Comparison of ENCODE assay signal across 21 mouse cellular contexts in genomic region chr8:26835076-26835475, GRCm38 (mm10).
DNase-seq lines count a peak whose midpoint lies in the region; ATAC-seq lines count a peak whose summit lies in the region.
"Had no signal": no experiment of that assay in that cellular context is flagged by ENCODE, and none has a peak within 500 bp of the region (broad histone marks: within the 10 kb centered on the region; RNA-seq: fewer than 3 reads in every experiment).

No protein-coding gene starts in this region.

- H3K27ac ChIP-seq in hindbrain, embryonic 10.5 days = peak overlapping the region; percentile 66; the same call in 1 of the 2 replicates
- no peak overlapping the region for H3K27ac ChIP-seq in hindbrain, embryonic 12.5 days
- H3K27ac ChIP-seq in midbrain, embryonic 10.5 days (replicated peaks) = 0 out of 2 replicates have a peak overlapping the region, but pooled peaks have one; percentile 7
- no peak overlapping the region for H3K27ac ChIP-seq in midbrain, embryonic 15.5 days
- H3K27ac ChIP-seq in stomach, embryonic 16.5 days (ENCODE audit: low read length) = 0 out of 2 replicates have a peak overlapping the region, but pooled peaks have one; percentile 1
- H3K27ac ChIP-seq: hindbrain, embryonic 13.5 days; limb, embryonic 13.5 days had no signal

- peaks cover 39% of the 10 kb centered on the region for H3K4me1 ChIP-seq in hindbrain, embryonic 10.5 days (replicated peaks)
- H3K4me1 ChIP-seq in hindbrain, embryonic 12.5 days = peaks cover 17% of the 10 kb centered on the region
- peaks cover 33% of the 10 kb centered on the region for H3K4me1 ChIP-seq in midbrain, embryonic 10.5 days
- no peaks in the 10 kb centered on the region for H3K4me1 ChIP-seq in midbrain, embryonic 15.5 days
- peaks cover 34% of the 10 kb centered on the region for H3K4me1 ChIP-seq in stomach, embryonic 16.5 days (ENCODE audit: control insufficient read depth, insufficient read depth, low read length)

- whole genome bisulfite sequencing in hindbrain, embryonic 10.5 days = 46% methylated on average over 8 of the region's 8 CpGs
- WGBS in hindbrain, embryonic 12.5 days = 24% methylated on average over 8 of the region's 8 CpGs
- 72% methylated on average over 8 of the region's 8 CpGs for WGBS in midbrain, embryonic 10.5 days
- 76% methylated on average over 8 of the region's 8 CpGs for WGBS in midbrain, embryonic 15.5 days
- 48% methylated on average over 8 of the region's 8 CpGs for WGBS in stomach, embryonic 16.5 days

- no peak overlapping the region for H3K9ac ChIP-seq in hindbrain, embryonic 12.5 days
- no peak overlapping the region for H3K9ac ChIP-seq in midbrain, embryonic 15.5 days
- H3K9ac ChIP-seq in stomach, embryonic 16.5 days (ENCODE audit: low read length) = no peak overlapping the region
- H3K9ac ChIP-seq: hindbrain, embryonic 13.5 days; limb, embryonic 13.5 days had no signal

- H3K9me3 ChIP-seq in hindbrain, embryonic 10.5 days = no peaks in the 10 kb centered on the region
- no peaks in the 10 kb centered on the region for H3K9me3 ChIP-seq in hindbrain, embryonic 12.5 days (replicated peaks)
- no peaks in the 10 kb centered on the region for H3K9me3 ChIP-seq in midbrain, embryonic 10.5 days (replicated peaks)
- no peaks in the 10 kb centered on the region for H3K9me3 ChIP-seq in midbrain, embryonic 15.5 days
- no peaks in the 10 kb centered on the region for H3K9me3 ChIP-seq in stomach, embryonic 16.5 days (replicated peaks; ENCODE audit: control insufficient read depth, low read length)
- H3K9me3 ChIP-seq: hindbrain, embryonic 13.5 days; limb, embryonic 13.5 days had no signal

- no peak overlapping the region for H3K4me2 ChIP-seq in hindbrain, embryonic 12.5 days (replicated peaks)
- no peak overlapping the region for H3K4me2 ChIP-seq in midbrain, embryonic 15.5 days
- no peak overlapping the region for H3K4me2 ChIP-seq in stomach, embryonic 16.5 days (ENCODE audit: low read depth, low read length)
- H3K4me2 ChIP-seq: hindbrain, embryonic 13.5 days; limb, embryonic 13.5 days had no signal

- no peaks in the 10 kb centered on the region for H3K36me3 ChIP-seq in hindbrain, embryonic 10.5 days
- no peaks in the 10 kb centered on the region for H3K36me3 ChIP-seq in hindbrain, embryonic 12.5 days
- H3K36me3 ChIP-seq in midbrain, embryonic 10.5 days = no peaks in the 10 kb centered on the region
- H3K36me3 ChIP-seq in midbrain, embryonic 15.5 days (replicated peaks) = no peaks in the 10 kb centered on the region
- no peaks in the 10 kb centered on the region for H3K36me3 ChIP-seq in stomach, embryonic 16.5 days (ENCODE audit: control insufficient read depth, insufficient read depth, low read length)
- H3K36me3 ChIP-seq: hindbrain, embryonic 13.5 days; limb, embryonic 13.5 days had no signal

- H3K4me3 ChIP-seq in hindbrain, embryonic 10.5 days = no peak overlapping the region
- no peak overlapping the region for H3K4me3 ChIP-seq in hindbrain, embryonic 12.5 days
- H3K4me3 ChIP-seq in midbrain, embryonic 10.5 days = no peak overlapping the region
- H3K4me3 ChIP-seq in midbrain, embryonic 15.5 days = no peak overlapping the region
- no peak overlapping the region for H3K4me3 ChIP-seq in stomach, embryonic 16.5 days (replicated peaks; ENCODE audit: low read length)
- H3K4me3 ChIP-seq: hindbrain, embryonic 13.5 days; limb, embryonic 13.5 days had no signal

- peaks cover 23% of the 10 kb centered on the region for H3K27me3 ChIP-seq in hindbrain, embryonic 10.5 days (ENCODE audit: insufficient read depth, poor library complexity, severe bottlenecking)
- peaks cover 14% of the 10 kb centered on the region for H3K27me3 ChIP-seq in hindbrain, embryonic 12.5 days
- peaks cover 3% of the 10 kb centered on the region; the same call in 1 of the 2 replicates for H3K27me3 ChIP-seq in midbrain, embryonic 10.5 days (ENCODE audit: low read depth, poor library complexity, severe bottlenecking)
- H3K27me3 ChIP-seq in midbrain, embryonic 15.5 days (replicated peaks) = no peaks in the 10 kb centered on the region
- no peaks in the 10 kb centered on the region for H3K27me3 ChIP-seq in stomach, embryonic 16.5 days (ENCODE audit: control insufficient read depth, insufficient read depth, low read length)
- H3K27me3 ChIP-seq: CH12.LX had no signal

- no peak for DNase-seq in hindbrain, embryonic 10.5 days (ENCODE audit: low spot score)
- no peak for DNase-seq in midbrain, embryonic 10.5 days (ENCODE audit: low spot score)
- DNase-seq in embryo, embryonic 11 days = peak; percentile 56
- no peak for DNase-seq in kidney, postnatal 14 days
- DNase-seq: adrenal gland, postnatal 14 days; cerebellum, adult 11 months; cerebellum, postnatal 10 days; gastrocnemius, postnatal 14 days; heart, adult 18-20 months; kidney, adult 9 months; kidney, postnatal 4 days; lung, postnatal 4 days; thymus, postnatal 4 days had no signal

- ATAC-seq in hindbrain, embryonic 12.5 days (ENCODE audit: low FRiP score) = no peak
- ATAC-seq in midbrain, embryonic 15.5 days (replicated peaks) = no peak
- ATAC-seq in stomach, embryonic 16.5 days (ENCODE audit: insufficient read depth, low FRiP score) = no peak
- ATAC-seq: forebrain, embryonic 14.5 days; inflammation-experienced regulatory T-cells, adult 6 months had no signal

Comparison
In these comparisons a context has a peak if more than half of its experiments do, and no peak if none do; other contexts are left out.
1. H3K27ac ChIP-seq: peak in hindbrain, embryonic 10.5 days (single experiment), midbrain, embryonic 10.5 days (single experiment) and stomach, embryonic 16.5 days (single experiment); none in hindbrain, embryonic 12.5 days (single experiment) and midbrain, embryonic 15.5 days (single experiment).